Mouse (Mus musculus): ENCODE data around the gene March1.
"Not testable (repeated sequence)": the region's sequence is repeated elsewhere in the genome, so short reads cannot be mapped to it uniquely, and the experiment has no call there.

Gene March1

GRCm38 (mm10) chr8:66410080-66410615 lies 792.4 kb downstream of the March1 start:
- DNase-seq (ENCODE audit: low read depth, low spot score), result no peak

GRCm38 (mm10) chr8:66413101-66413500 lies 795.4 kb downstream of the March1 start:
- peak; percentile 27 for DNase-seq (ENCODE audit: low read depth, low spot score)

GRCm38 (mm10) chr8:66415234-66415633 lies 797.5 kb downstream of the March1 start:
- DNase-seq (ENCODE audit: low read depth, low spot score), result no peak

GRCm38 (mm10) chr8:66417591-66417990 lies 799.9 kb downstream of the March1 start:
- not testable (repeated sequence) for DNase-seq (ENCODE audit: low read depth, low spot score)

- DNase-seq (ENCODE audit: low read depth, low spot score), result no peak
Observed at GRCm38 (mm10) chr8:66430639-66431038, 812.9 kb downstream of the March1 start.

GRCm38 (mm10) chr8:66433577-66433976 lies 815.9 kb downstream of the March1 start:
- no peak for DNase-seq (ENCODE audit: low read depth, low spot score)

- no peak for DNase-seq (ENCODE audit: low read depth, low spot score)
Observed at GRCm38 (mm10) chr8:66436804-66437203, 819.1 kb downstream of the March1 start.

GRCm38 (mm10) chr8:66437929-66438328 lies 820.2 kb downstream of the March1 start:
- no peak for DNase-seq (ENCODE audit: low read depth, low spot score)

GRCm38 (mm10) chr8:66438468-66438867 lies 820.8 kb downstream of the March1 start:
- no peak for DNase-seq (ENCODE audit: low read depth, low spot score)

GRCm38 (mm10) chr8:66441123-66441522 lies 823.4 kb downstream of the March1 start:
- DNase-seq (ENCODE audit: low read depth, low spot score), result peak; percentile 58

- peak; percentile 85 for DNase-seq (ENCODE audit: low read depth, low spot score)
Observed at GRCm38 (mm10) chr8:66442778-66443177, 825.1 kb downstream of the March1 start.

GRCm38 (mm10) chr8:66444141-66444540 lies 826.4 kb downstream of the March1 start:
- DNase-seq (ENCODE audit: low read depth, low spot score), result no peak

GRCm38 (mm10) chr8:66445351-66445750 lies 827.7 kb downstream of the March1 start:
- DNase-seq (ENCODE audit: low read depth, low spot score), result no peak

GRCm38 (mm10) chr8:66450691-66451090 lies 833.0 kb downstream of the March1 start:
- peak; percentile 39 for DNase-seq (ENCODE audit: low read depth, low spot score)

- peak; percentile 27 for DNase-seq (ENCODE audit: low read depth, low spot score)
Observed at GRCm38 (mm10) chr8:66457057-66457456, 839.4 kb downstream of the March1 start.

GRCm38 (mm10) chr8:66469821-66470220 lies 852.1 kb downstream of the March1 start:
- DNase-seq (ENCODE audit: low read depth, low spot score), result no peak

GRCm38 (mm10) chr8:66476880-66477279 lies 859.2 kb downstream of the March1 start:
- no peak for DNase-seq (ENCODE audit: low read depth, low spot score)

GRCm38 (mm10) chr8:66486084-66486763 lies 868.5 kb downstream of the March1 start, which contains the start of gene Tma16:
Tma16 (minus strand) TSS chr8:66486530.
- peak; percentile 95 for DNase-seq (ENCODE audit: low read depth, low spot score)

GRCm38 (mm10) chr8:66488556-66488955 lies 870.9 kb downstream of the March1 start:
- no peak for DNase-seq (ENCODE audit: low read depth, low spot score)

- DNase-seq (ENCODE audit: low read depth, low spot score), result no peak
Observed at GRCm38 (mm10) chr8:66490624-66491023, 872.9 kb downstream of the March1 start.

GRCm38 (mm10) chr8:66494496-66494895 lies 876.8 kb downstream of the March1 start:
- peak; percentile 63 for DNase-seq (ENCODE audit: low read depth, low spot score)

GRCm38 (mm10) chr8:66495726-66496125 lies 878.0 kb downstream of the March1 start:
- peak; percentile 78 for DNase-seq (ENCODE audit: low read depth, low spot score)

GRCm38 (mm10) chr8:66496998-66497577 lies 879.4 kb downstream of the March1 start:
- DNase-seq (ENCODE audit: low read depth, low spot score), result peak; percentile 75
